Mouse (Mus musculus) heart, postnatal 14 days (tissue): Measurements from ENCODE around the gene Cog1. TPM values are rescaled to one million over a fixed set of nuclear protein-coding genes. Genes with fewer than 3 reads are reported as not detected.

ENCODE experiments used
- DNase-seq, 2 experiments: peaks; one replicate each; pipeline ENCODE4 v3.0.0; 2021 to 2022
- intact Hi-C: fragments of 180-260 bp; cut with DNase I; formaldehyde crosslinking; loops from one replicate; pipeline ENCODE4 v1.15.1; 2025
- long read RNA-seq, 2 experiments: library from polyadenylated mRNA; stranded (forward); transcript quantifications; one replicate each; pipeline ENCODE4 v2.0.0; 2021
- total RNA-seq, 2 experiments: library from RNA; stranded (reverse); gene quantifications; 2 replicates each; pipeline ENCODE4 v1.2.3; 2021

The Cog1 gene
- 10 to 100 TPM; 16.1 to 18.5 TPM for total RNA-seq
- long read RNA-seq, experiment 1, transcript Cog1-201 (14 exons, 3,935 nt): major isoform, 42 of 62 reads
- long read RNA-seq, experiment 1, partial matches to known transcripts: 4 of 62 reads
- long read RNA-seq, experiment 1, other reads (novel, unspliced or antisense): 16 of 62 reads
- long read RNA-seq, experiment 2, transcript Cog1-201 (14 exons, 3,935 nt): major isoform, 46 of 76 reads
- long read RNA-seq, experiment 2, partial matches to known transcripts: 9 of 76 reads
- long read RNA-seq, experiment 2, other reads (novel, unspliced or antisense): 21 of 76 reads

- intact Hi-C loops: loop anchor here (1.0 kb wide), 2 partner anchors 158 to 162 kb away; no protein-coding TSS in a partner anchor
- no peak for DNase-seq
Measured at GRCm38 (mm10) chr11:113648690-113649352, at the start of gene Cog1. Gene Cog1 (plus strand): TSS chr11:113649169.

GRCm38 (mm10) chr11:113600526-113601245 is 48.3 kb upstream of the Cog1 start:
- intact Hi-C loops: no loop called here

GRCm38 (mm10) chr11:113601616-113602343 is 47.2 kb upstream of the Cog1 start:
- intact Hi-C loops: no loop called here
- no peak for DNase-seq

More at GRCm38 (mm10) chr11:113600526-113601245, 48.3 kb upstream of the Cog1 start:
- DNase-seq: no peak

GRCm38 (mm10) chr11:113607556-113607955 is 41.4 kb upstream of the Cog1 start:
- intact Hi-C loops: no loop called here

GRCm38 (mm10) chr11:113609581-113609980 is 39.4 kb upstream of the Cog1 start:
- DNase-seq: no peak
- intact Hi-C loops: no loop called here

More at GRCm38 (mm10) chr11:113607556-113607955, 41.4 kb upstream of the Cog1 start:
- no peak for DNase-seq

- peak in 1 of 2 experiments; percentile 31 for DNase-seq
- intact Hi-C loops: no loop called here
Measured at GRCm38 (mm10) chr11:113610266-113610665, 38.7 kb upstream of the Cog1 start.

- intact Hi-C loops: no loop called here
- no peak for DNase-seq
Measured at GRCm38 (mm10) chr11:113611112-113611646, 37.8 kb upstream of the Cog1 start.

- DNase-seq: peak; percentile 26 to 49
- intact Hi-C loops: no loop called here
Measured at GRCm38 (mm10) chr11:113611664-113612611, 37.0 kb upstream of the Cog1 start.

GRCm38 (mm10) chr11:113614476-113614875 is 34.5 kb upstream of the Cog1 start:
- no peak for DNase-seq
- intact Hi-C loops: no loop called here

GRCm38 (mm10) chr11:113617132-113617911 is 31.6 kb upstream of the Cog1 start:
- intact Hi-C loops: loop anchor here (2.0 kb wide), 1 partner anchor 319 kb away; no protein-coding TSS in a partner anchor
- DNase-seq: peak; percentile 53 to 76

- no peak for DNase-seq
- intact Hi-C loops: no loop called here
Measured at GRCm38 (mm10) chr11:113618303-113618671, 30.7 kb upstream of the Cog1 start.

- intact Hi-C loops: no loop called here
- DNase-seq: peak; percentile 61 to 70
Measured at GRCm38 (mm10) chr11:113618672-113619419, 30.1 kb upstream of the Cog1 start, which contains the start of gene Sstr2. Gene Sstr2 (plus strand): TSS chr11:113619342.

GRCm38 (mm10) chr11:113619420-113620080 is 29.4 kb upstream of the Cog1 start:
- no peak for DNase-seq
- intact Hi-C loops: loop anchor here (5.0 kb wide), 1 partner anchor 437 kb away; no protein-coding TSS in a partner anchor

GRCm38 (mm10) chr11:113621001-113621400 is 28.0 kb upstream of the Cog1 start:
- no peak for DNase-seq
- intact Hi-C loops: loop anchor here (5.0 kb wide), 1 partner anchor 439 kb away; no protein-coding TSS in a partner anchor

GRCm38 (mm10) chr11:113622028-113622427 is 26.9 kb upstream of the Cog1 start:
- DNase-seq: no peak
- intact Hi-C loops: loop anchor here (5.0 kb wide), 1 partner anchor 440 kb away; no protein-coding TSS in a partner anchor

- intact Hi-C loops: no loop called here
Measured at GRCm38 (mm10) chr11:113625437-113625836, 23.5 kb upstream of the Cog1 start.

GRCm38 (mm10) chr11:113627785-113628184 is 21.2 kb upstream of the Cog1 start:
- intact Hi-C loops: no loop called here
- DNase-seq: peak in 1 of 2 experiments; percentile 19

More at GRCm38 (mm10) chr11:113625437-113625836, 23.5 kb upstream of the Cog1 start:
- no peak for DNase-seq
